Mouse (Mus musculus) embryonic facial prominence, embryonic 12.5 days (tissue): ENCODE results near the gene Gstp1. TPM values are rescaled to one million over a fixed set of nuclear protein-coding genes. Genes with fewer than 3 reads are reported as not detected.

Experiments used
- ATAC-seq: fragments of 200-750 bp; cut with Nextera tagmentation; 2 replicates; pipeline ENCODE4 v1.8.0; 2017; ENCODE audit not compliant: insufficient number of reproducible peaks, insufficient read depth, low FRiP score, low TSS enrichment
- H3K27ac ChIP-seq: fragments of 300-500 bp; sonication (generic); 2 replicates; pipeline ENCODE4 v1.5.1; 2016; ENCODE audit warnings: mild to moderate bottlenecking
- H3K27me3 ChIP-seq: fragments of 300-500 bp; sonication (generic); 2 replicates; pipeline ENCODE4 v1.6.1; 2016; ENCODE audit warnings: mild to moderate bottlenecking, moderate library complexity
- H3K36me3 ChIP-seq: fragments of 300-500 bp; sonication (generic); 2 replicates; pipeline ENCODE4 v1.6.1; 2016; ENCODE audit warnings: mild to moderate bottlenecking
- H3K4me1 ChIP-seq: fragments of 300-500 bp; sonication (generic); 2 replicates; pipeline ENCODE4 v1.6.1; 2016
- H3K4me2 ChIP-seq: fragments of 300-500 bp; sonication (generic); replicated peaks from 2 replicates; pipeline ENCODE4 v1.6.1; 2016; ENCODE audit warnings: mild to moderate bottlenecking, moderate library complexity
- H3K4me3 ChIP-seq: fragments of 300-500 bp; sonication (generic); 2 replicates; pipeline ENCODE4 v1.5.1; 2016; ENCODE audit warnings: mild to moderate bottlenecking
- H3K9ac ChIP-seq: fragments of 300-500 bp; sonication (generic); 2 replicates; pipeline ENCODE4 v1.6.1; 2016; ENCODE audit warnings: mild to moderate bottlenecking, moderate library complexity
- H3K9me3 ChIP-seq: fragments of 300-500 bp; sonication (generic); 2 replicates; pipeline ENCODE4 v1.6.1; 2016; ENCODE audit warnings: mild to moderate bottlenecking, moderate library complexity
- WGBS: fragments of 180-500 bp; shearing (Covaris S2); methylation state at CpG from one replicate; pipeline ENCODE4 v1.1.7; 2016; 5-methylcytosine and 5-hydroxymethylcytosine counted together
- polyA plus RNA-seq: library from polyadenylated mRNA; unstranded; fragments of >200 nt; fragmentation: Nextera tagmentation; extraction: Ambion mirVana; gene quantifications from 2 replicates; pipeline ENCODE4 v1.2.1, GENCODE M21; 2016

Gene Gstp1
- polyA plus RNA-seq, 1 experiment from 2014 or later, result 540 TPM

GRCm38 (mm10) chr19:4059069-4059740 lies 21.4 kb upstream of the Gstp1 start, which contains the start of gene Gstp3:
TSS of gene Gstp3 (minus strand) at chr19:4059569.
- Histone ChIP-seq H3K36me3 (no peaks in the 10 kb centered on the region), H3K27me3 (no peaks in the 10 kb centered on the region), H3K4me2 (no peak within 1 kb of the TSS), H3K9ac (no peak within 1 kb of the TSS), H3K27ac (no peak within 1 kb of the TSS), H3K4me1 (0 out of 2 replicates have a peak, but pooled peaks cover 3% of the 10 kb centered on the region), H3K9me3 (no peaks in the 10 kb centered on the region), H3K4me3 (no peak within 1 kb of the TSS)
- WGBS, result 81% methylated on average over 15 of the region's 15 CpGs
- no peak for ATAC-seq

GRCm38 (mm10) chr19:4058581-4058980 lies 20.8 kb upstream of the Gstp1 start:
- Histone ChIP-seq H3K27ac (no peak overlapping the region), H3K36me3 (no peaks in the 10 kb centered on the region), H3K27me3 (no peaks in the 10 kb centered on the region), H3K4me1 (0 out of 2 replicates have a peak, but pooled peaks cover 3% of the 10 kb centered on the region), H3K4me2 (no peak overlapping the region), H3K4me3 (no peak overlapping the region), H3K9me3 (no peaks in the 10 kb centered on the region), H3K9ac (no peak overlapping the region)
- ATAC-seq, result no peak
- 87% methylated on average over 5 of the region's 5 CpGs for WGBS

GRCm38 (mm10) chr19:4057962-4058361 lies 20.2 kb upstream of the Gstp1 start:
- H3K27ac ChIP-seq, result no peak overlapping the region
- no peaks in the 10 kb centered on the region for H3K36me3 ChIP-seq
- ATAC-seq, result no peak
- H3K4me1 ChIP-seq, result 0 out of 2 replicates have a peak, but pooled peaks cover 3% of the 10 kb centered on the region
- no peaks in the 10 kb centered on the region for H3K27me3 ChIP-seq
- no peaks in the 10 kb centered on the region for H3K9me3 ChIP-seq
- WGBS, result 94% methylated on average over 7 of the region's 7 CpGs
- no peak overlapping the region for H3K4me3 ChIP-seq
- H3K9ac ChIP-seq, result no peak overlapping the region
- H3K4me2 ChIP-seq, result no peak overlapping the region

GRCm38 (mm10) chr19:4057389-4057788 lies 19.6 kb upstream of the Gstp1 start:
- H3K36me3 ChIP-seq, result no peaks in the 10 kb centered on the region
- no peak overlapping the region for H3K27ac ChIP-seq
- 0 out of 2 replicates have a peak, but pooled peaks cover 3% of the 10 kb centered on the region for H3K4me1 ChIP-seq
- no peaks in the 10 kb centered on the region for H3K9me3 ChIP-seq
- no peaks in the 10 kb centered on the region for H3K27me3 ChIP-seq
- no peak overlapping the region for H3K9ac ChIP-seq
- no peak overlapping the region for H3K4me2 ChIP-seq
- 80% methylated on average over 13 of the region's 13 CpGs for WGBS
- no peak for ATAC-seq
- H3K4me3 ChIP-seq, result no peak overlapping the region

GRCm38 (mm10) chr19:4056727-4057126 lies 18.9 kb upstream of the Gstp1 start:
- H3K36me3 ChIP-seq, result no peaks in the 10 kb centered on the region
- no peak overlapping the region for H3K27ac ChIP-seq
- H3K9ac ChIP-seq, result no peak overlapping the region
- 48% methylated on average over 4 of the region's 4 CpGs for WGBS
- no peak overlapping the region for H3K4me2 ChIP-seq
- H3K4me3 ChIP-seq, result no peak overlapping the region
- H3K9me3 ChIP-seq, result no peaks in the 10 kb centered on the region
- H3K4me1 ChIP-seq, result 0 out of 2 replicates have a peak, but pooled peaks cover 3% of the 10 kb centered on the region
- ATAC-seq, result no peak
- H3K27me3 ChIP-seq, result no peaks in the 10 kb centered on the region

- Histone ChIP-seq H3K9me3 (0 out of 2 replicates have a peak, but pooled peaks cover under 1% of the 10 kb centered on the region), H3K4me3 (no peak overlapping the region), H3K36me3 (no peaks in the 10 kb centered on the region), H3K27ac (no peak overlapping the region), H3K9ac (no peak overlapping the region), H3K27me3 (no peaks in the 10 kb centered on the region), H3K4me2 (no peak overlapping the region), H3K4me1 (0 out of 2 replicates have a peak, but pooled peaks cover 3% of the 10 kb centered on the region)
- no peak for ATAC-seq
- 53% methylated on average over 15 of the region's 15 CpGs for WGBS
These were observed 18.3 kb upstream of the Gstp1 start for GRCm38 (mm10) chr19:4055947-4056693.

- H3K4me1 ChIP-seq, result 0 out of 2 replicates have a peak, but pooled peaks cover 3% of the 10 kb centered on the region
- 65% methylated on average over 8 of the region's 8 CpGs for WGBS
- H3K9ac ChIP-seq, result no peak overlapping the region
- H3K9me3 ChIP-seq, result 0 out of 2 replicates have a peak, but pooled peaks cover 3% of the 10 kb centered on the region
- no peaks in the 10 kb centered on the region for H3K36me3 ChIP-seq
- no peak overlapping the region for H3K4me2 ChIP-seq
- no peak for ATAC-seq
- H3K4me3 ChIP-seq, result no peak overlapping the region
- H3K27ac ChIP-seq, result no peak overlapping the region
- no peaks in the 10 kb centered on the region for H3K27me3 ChIP-seq
These were observed 17.6 kb upstream of the Gstp1 start for GRCm38 (mm10) chr19:4055216-4055946.

GRCm38 (mm10) chr19:4054613-4055012 lies 16.8 kb upstream of the Gstp1 start:
- H3K9me3 ChIP-seq, result 0 out of 2 replicates have a peak, but pooled peaks cover 3% of the 10 kb centered on the region
- H3K27me3 ChIP-seq, result no peaks in the 10 kb centered on the region
- H3K9ac ChIP-seq, result no peak overlapping the region
- H3K4me2 ChIP-seq, result no peak overlapping the region
- H3K4me1 ChIP-seq, result 0 out of 2 replicates have a peak, but pooled peaks cover 3% of the 10 kb centered on the region
- 81% methylated on average over 5 of the region's 5 CpGs for WGBS
- no peak for ATAC-seq
- H3K27ac ChIP-seq, result no peak overlapping the region
- no peaks in the 10 kb centered on the region for H3K36me3 ChIP-seq
- no peak overlapping the region for H3K4me3 ChIP-seq

- Histone ChIP-seq H3K9ac (no peak overlapping the region), H3K36me3 (no peaks in the 10 kb centered on the region), H3K4me1 (0 out of 2 replicates have a peak, but pooled peaks cover 3% of the 10 kb centered on the region), H3K27ac (no peak overlapping the region), H3K4me3 (no peak overlapping the region), H3K9me3 (0 out of 2 replicates have a peak, but pooled peaks cover 3% of the 10 kb centered on the region), H3K27me3 (no peaks in the 10 kb centered on the region), H3K4me2 (no peak overlapping the region)
- WGBS, result 77% methylated on average over 5 of the region's 5 CpGs
- no peak for ATAC-seq
These were observed 14.8 kb upstream of the Gstp1 start for GRCm38 (mm10) chr19:4052516-4053030.

- WGBS, result 50% methylated on average over 10 of the region's 10 CpGs
- Histone ChIP-seq H3K4me1 (0 out of 2 replicates have a peak, but pooled peaks cover 3% of the 10 kb centered on the region), H3K4me3 (no peak overlapping the region), H3K9me3 (0 out of 2 replicates have a peak, but pooled peaks cover 3% of the 10 kb centered on the region), H3K4me2 (no peak overlapping the region), H3K9ac (no peak overlapping the region), H3K36me3 (no peaks in the 10 kb centered on the region), H3K27ac (no peak overlapping the region), H3K27me3 (no peaks in the 10 kb centered on the region)
- ATAC-seq, result no peak
These were observed 14.1 kb upstream of the Gstp1 start for GRCm38 (mm10) chr19:4051741-4052515.
